Mouse (Mus musculus) urinary bladder, adult 2 months (tissue): ENCODE measurements at regions not wholly inside any gene's neighbourhood (a gene's known extent, or its start where the extent isn't known, plus 50 kb on each side); places are given as distances from the start of the nearest gene placed in this dataset.

Source experiments
- DNase-seq: peaks from one replicate; pipeline ENCODE4 v3.0.0; 2022; ENCODE audit warnings: low spot score

DNA sequence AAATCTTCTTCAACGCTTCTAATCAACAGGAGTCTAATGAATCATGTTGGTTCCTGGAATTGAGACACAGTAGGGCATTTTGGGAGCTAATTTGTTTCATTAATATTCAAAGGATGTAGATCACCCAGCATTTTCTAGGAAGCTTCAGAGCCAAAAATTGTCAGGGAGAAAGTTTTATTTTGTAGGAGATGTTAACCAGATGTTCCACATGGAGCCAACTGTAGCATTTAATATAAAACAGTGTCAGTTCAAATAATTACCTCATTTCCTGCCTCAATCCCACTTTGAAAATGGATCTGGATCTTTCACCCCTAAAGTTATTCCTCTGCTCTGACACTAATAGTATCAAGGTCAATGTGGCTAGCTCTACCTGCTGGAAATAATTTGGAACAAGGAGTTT, 389.6 kb upstream of the Lmcd1 start:
- DNase-seq = no peak

DNA sequence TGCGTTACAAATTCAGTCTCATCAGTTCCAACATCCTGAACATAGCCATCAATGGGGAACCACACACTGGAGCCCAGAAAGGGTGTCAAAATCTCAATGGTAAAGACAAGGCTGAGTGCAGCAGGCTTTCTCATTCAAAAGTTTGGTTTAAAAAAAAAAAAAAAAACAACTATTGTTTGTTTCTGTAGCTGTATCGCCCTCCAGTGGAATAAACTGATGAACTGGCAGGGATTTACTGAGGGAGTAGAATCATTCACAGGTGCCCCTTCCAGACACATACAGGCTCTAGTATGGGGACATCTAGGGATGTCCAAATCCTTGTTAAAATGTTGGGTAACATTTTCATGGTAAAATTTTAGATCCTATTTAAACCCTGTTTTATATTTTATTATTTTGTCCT, 361.6 kb upstream of the Lmcd1 start:
- no peak for DNase-seq

DNA sequence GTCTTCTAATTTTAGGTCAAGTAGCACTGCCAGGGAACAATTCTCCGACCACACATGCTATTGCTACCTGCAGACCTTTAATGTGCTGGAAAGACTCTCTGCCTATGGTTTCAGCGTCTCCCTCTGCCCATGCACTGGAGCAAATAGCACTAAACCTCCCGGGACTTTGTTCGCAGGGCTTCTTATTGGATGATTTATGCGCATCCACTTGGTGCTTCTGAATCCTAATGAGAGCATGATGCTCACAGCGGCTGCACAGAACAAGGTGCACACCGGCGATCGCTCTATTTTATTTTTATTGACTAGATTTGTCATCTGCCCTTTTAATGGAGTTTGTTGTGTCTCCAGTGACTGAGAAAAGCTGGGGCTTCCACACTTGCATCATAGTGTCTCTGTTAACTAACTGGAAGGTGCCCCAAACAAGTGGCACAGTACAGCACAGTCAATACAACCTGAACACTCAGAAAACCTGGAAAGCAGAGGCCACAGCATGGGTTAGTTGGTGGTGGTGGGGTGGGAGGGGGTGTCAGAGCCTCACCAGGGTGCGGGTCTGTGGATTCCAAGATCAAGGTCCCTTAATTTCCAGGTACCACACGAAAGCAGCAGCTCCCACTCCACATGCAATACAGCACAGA, 359.7 kb upstream of the Lmcd1 start:
- DNase-seq = no peak

DNA sequence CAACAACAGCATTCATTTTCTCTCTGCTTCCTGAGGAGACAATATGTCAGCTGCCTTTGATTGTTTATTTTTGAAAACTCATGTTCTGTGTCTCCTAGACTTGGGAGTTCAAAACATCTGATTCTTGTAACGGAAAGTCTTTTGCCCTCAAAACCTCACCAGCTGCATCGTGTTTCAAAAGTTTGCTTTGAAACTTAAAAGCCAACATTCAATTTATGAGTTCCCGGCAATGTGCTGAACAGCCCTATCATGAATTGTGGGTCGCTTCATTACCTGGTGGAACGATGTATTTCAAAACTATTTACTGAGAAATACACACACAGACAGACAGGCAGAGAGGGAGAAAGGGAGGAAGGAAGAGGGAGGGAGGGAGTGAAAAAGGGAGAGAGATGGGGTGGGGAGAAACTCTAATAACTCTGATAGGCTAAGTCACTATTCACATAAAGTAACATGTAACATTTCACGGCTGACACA, 356.3 kb upstream of the Lmcd1 start:
- DNase-seq = no peak

DNA sequence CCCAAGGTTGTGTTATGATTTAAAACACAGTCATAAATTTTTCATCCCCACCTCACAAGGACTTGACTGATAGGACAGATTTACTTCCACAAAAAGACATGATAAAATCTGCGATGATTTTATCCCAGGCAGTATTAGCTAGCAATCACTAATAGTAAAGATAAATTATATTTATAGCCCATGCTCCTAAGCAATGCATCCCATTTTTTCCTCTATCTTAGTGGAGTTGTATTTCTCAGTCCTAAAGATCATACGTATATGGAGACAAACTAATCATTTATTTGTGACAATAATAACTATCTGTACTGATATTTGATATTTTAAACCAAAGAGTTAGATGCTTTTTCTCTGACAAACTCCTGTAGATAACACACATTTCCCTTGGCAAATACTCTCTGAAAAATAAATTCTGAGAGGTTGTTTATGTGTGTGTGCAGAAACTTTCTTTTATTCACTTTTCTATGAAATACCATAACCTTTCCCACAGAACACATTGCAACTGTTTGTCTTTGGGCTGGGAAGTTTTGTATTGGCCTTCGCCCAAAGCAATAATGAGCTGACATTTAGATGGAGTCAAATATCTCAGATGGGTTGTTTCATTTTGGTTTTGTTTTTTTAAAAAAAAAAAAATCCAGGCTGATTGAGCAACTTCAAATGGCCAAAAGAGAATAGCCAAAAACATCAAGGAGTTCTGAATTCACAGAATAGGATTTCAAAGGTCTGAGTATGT, 355.5 kb upstream of the Lmcd1 start:
- no peak for DNase-seq

DNA sequence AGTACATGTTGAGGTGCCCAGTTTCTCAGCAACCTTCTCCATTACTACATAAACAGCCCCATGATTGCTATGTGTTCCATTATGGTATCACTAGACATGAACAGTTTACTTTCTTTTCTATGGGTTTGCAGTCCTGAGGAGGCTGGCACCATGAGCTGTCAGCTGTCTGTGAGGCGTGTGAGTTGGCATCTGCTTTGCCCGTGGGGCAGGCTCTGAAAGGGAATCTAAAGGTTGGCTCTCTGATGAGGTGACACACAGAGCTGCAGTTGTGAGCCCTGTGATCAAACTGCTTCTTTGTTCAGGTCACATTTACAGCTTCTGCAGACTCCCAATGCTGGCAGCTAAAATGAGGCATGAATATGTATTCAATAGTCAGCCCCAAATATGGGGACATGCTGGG, 341.0 kb upstream of the Lmcd1 start:
- no peak for DNase-seq

DNA sequence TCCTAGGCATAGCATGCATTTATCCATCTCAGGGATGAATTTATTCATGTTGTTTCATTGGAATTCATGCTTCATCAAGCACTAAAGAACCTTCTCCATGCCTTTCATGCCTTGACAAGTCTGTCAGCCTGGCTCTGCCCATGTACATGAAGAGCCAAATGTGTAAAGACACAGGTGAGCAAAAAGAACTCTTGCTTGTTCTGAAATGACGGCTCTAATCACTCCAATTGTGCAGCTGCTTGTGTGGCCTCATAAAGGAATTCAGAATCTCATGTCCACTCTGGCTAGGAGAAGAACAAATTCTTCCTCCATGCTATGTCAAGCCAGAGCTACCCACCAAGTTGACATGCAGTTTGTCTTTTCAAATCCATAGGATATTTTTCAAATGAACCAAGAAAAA, 319.2 kb upstream of the Lmcd1 start:
- no peak for DNase-seq

DNA sequence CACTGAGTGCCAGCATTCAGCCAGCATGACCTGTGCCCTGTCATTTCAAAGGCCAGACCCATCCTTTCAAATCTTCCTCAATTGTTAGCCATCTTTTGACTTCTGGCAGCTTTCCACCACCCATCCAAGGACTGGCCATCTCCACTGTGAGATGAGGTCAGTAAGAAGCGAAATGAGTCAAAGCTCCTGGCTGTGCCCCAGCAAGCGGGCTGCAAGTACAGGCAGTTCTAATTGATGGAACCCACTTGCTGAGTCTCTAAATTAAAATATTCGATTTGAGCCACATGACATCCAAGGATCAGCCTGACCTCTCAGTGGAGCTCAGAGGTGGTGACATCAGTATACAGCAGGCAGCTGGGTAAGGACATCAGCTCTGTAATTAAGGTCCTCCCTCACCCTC, 307.8 kb upstream of the Lmcd1 start:
- no peak for DNase-seq

DNA sequence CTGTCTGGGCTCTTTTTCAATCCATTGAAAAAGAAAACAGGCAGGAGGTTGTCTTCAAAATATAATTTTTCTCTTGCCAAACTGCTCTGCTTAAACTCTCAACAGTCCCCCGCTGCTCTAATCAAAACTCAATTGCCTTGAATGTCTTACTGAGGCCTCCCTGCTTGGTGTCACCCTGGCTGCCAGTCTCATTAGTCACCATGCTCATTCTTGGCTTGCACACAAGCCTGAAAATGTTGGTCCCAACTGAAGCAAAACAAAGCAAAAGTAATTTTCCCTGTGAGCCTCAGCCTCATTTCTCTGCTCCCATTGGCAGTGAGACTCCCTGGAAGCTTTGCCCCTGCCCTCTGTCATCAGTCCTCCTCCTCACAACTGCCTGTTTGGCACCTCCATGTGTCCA, 288.1 kb upstream of the Lmcd1 start:
- no peak for DNase-seq

DNA sequence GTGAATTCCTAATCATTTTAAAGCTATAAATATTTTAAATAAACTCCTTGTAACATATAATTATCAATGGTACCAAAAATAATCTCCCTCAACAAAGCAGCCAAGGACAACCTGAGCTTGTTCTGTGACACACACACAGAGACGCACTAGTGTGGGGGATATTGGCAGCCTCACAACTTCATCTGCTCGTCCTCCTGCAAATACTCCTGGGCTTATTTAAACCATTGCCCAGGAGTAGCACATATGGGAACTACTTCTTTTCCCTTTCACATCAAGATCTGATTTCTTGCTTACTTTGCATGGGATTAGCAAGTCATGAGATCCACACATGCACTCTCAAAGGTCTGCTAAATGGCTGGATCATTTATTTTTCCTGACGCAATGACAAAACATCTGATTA, 277.7 kb upstream of the Lmcd1 start:
- DNase-seq = no peak

DNA sequence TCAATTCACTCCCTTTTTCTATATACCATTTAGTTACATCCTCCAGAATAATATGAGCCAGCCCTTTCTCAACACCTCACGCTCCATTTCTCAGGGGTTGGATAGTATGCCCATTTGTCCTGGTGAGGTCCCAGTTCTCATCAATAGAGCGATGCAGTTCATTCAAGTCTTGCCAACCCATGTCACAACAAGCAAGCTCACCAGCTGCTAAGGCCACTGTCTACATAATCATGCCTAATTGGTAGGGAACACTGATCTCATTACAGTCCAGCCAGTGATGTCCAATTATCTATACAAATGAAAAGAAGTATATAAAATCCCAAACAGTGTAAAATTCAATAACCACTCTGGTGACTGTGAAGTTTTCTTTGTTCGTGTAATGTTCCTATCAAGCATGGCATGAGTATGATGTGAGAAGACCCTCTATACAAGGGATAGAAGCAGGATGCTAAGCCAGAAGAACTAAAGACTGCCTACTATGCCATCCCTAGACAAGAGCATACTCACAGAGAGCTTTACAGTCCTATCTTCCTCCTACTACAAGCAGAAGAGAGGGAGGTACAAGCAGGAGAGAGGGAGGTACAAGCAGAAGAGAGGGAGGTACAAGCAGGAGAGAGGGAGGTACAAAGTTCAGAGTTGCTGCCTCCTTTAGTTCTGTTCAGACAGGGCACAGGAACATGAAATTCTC, 269.6 kb upstream of the Lmcd1 start:
- no peak for DNase-seq

DNA sequence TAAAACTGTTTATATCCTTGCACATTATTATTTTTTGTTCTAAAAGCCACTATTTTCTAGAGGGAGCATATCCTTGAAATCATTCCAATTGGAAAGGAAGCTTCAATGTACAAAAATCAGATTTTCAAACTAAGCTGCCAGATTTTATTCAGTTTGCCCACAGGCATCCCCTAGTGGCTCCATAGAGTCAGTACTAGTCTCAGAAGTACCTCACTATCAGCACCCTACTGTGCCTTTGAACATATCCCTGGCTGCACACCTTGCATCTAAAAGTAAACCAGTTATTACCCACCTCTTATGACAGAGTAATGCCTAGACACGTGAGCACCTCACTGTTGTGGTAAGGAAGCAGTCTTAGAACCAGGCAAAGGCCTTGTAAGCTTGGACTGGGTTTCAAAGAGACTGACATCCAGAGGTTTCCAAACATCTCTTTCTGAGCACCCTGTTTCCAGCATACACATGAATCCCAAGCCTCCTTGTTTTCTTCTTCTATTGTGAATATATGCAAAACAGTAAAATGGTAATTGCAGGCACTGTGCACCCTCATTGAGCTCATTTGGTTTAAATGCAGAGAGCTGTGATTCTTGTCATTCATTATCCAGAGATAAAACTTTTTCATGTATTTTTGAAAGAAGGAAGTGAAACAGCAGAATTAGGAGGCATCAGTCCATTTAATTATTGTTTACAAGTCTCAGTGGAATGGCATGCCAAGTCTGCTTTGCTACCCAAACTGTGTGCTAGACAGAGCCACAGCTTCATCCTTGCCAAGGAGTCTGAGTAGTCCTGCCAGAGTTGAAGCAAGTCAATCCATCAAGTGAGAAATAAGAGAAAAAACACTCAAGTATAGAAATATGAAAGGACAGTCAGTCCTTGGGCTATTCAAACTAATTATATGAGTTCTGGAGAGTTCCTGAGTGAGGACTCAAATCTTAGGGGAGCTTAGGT, 247.0 kb upstream of the Lmcd1 start:
- no peak for DNase-seq

DNA sequence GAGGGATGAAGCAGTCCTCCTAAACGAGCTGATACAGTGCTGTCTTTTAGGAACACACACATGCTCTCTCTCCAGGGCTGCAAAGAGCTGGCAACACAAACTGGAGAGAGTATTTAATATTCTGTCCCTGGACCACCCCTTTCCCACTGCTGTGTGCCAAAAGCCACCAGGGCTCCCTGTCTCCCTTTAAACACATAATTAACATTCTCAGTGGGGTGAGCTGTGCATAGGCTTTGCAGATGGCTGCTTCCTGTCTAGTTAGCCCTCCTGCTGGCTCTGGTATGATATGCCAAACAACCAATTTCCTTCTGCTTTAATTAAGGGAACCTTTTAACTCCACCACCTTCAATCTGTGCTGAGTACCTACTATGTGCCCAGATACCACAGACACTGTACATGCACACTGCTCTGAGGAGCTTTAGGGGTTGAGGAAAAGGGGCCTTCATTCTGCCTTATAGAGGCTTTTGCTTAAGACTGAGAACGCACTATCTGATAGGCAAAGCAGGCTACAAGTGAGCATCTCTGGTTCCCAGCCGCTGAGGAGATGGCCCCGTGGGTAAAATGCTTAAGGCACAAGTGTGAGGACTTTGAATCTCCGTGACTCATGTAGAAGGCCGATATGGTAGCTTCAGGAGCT, 222.9 kb upstream of the Lmcd1 start:
- DNase-seq = no peak

DNA sequence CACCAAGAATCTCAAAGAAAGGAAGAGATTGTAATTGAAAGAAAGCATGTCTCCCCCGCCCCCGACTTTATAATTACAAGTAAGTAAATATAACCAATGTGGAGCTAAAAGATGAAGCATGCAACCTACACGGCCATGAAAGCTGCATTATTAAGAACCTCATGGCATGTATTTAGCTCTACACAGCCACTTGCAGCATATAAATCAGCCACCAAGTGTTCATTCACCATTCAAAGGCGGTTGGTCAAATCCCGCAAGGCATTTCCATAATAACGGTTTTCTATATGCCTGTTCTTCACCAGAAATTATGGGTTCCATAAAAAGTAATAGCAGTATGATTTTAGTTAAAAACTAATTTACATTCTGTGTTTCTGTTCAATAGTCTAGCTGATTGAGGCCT, 221.4 kb upstream of the Lmcd1 start:
- DNase-seq = no peak

DNA sequence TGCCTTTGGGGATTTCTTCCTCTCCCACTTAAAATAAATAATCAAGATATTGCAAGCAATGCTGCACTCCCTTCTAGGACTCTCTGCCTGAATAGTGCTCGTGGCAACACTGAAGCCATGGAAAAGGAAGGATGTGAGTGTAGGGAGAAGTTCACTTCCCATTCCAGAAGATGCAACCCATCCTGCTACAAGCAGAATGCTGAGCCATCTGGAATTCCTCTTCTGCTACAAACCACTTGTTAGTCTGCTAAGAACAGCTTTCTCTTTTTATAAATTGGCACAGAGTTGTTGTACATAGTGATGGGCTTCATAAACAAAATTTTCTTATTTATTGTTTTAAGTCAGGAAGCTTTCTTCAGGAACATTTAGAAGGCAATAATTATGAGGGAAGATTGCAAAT, 215.7 kb upstream of the Lmcd1 start:
- DNase-seq = no peak

DNA sequence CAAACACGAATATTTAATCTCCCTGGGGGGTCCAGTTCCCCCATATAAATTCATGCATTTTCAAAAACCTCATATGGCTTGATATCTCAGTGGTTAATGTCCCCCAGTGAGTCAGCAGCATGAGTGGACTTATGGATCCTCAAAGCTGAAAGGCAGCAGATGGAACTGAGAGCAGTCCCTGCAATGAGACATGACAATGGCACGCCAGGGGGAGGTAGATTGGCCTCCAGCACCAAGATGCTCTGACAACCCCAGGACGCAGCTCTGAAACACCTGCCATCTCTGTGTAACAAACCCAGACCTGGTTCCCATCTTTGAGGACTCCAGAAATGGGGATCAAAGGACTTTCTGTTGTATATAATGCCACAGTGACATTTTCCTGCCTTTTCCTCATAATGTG, 210.6 kb upstream of the Lmcd1 start:
- no peak for DNase-seq

DNA sequence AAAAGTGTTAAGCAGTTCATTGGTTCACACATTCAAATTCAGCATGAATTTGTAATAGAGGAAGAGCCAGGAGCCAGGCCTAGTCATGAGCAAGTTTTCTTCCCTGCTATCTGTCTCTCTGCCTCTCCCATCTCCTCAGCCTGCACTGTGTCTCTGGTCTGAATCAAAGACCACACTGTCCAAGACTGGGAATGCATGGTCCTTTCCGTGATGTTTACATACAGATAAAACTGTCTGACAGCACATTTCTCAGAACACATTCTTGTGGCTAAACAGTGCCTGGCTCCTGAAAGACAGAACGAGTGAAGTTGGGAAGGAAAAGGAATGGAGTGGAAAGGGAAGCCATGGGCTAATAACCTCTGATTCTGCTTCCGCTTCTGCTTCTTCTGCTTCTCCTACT, 183.0 kb upstream of the Lmcd1 start:
- DNase-seq = no peak

DNA sequence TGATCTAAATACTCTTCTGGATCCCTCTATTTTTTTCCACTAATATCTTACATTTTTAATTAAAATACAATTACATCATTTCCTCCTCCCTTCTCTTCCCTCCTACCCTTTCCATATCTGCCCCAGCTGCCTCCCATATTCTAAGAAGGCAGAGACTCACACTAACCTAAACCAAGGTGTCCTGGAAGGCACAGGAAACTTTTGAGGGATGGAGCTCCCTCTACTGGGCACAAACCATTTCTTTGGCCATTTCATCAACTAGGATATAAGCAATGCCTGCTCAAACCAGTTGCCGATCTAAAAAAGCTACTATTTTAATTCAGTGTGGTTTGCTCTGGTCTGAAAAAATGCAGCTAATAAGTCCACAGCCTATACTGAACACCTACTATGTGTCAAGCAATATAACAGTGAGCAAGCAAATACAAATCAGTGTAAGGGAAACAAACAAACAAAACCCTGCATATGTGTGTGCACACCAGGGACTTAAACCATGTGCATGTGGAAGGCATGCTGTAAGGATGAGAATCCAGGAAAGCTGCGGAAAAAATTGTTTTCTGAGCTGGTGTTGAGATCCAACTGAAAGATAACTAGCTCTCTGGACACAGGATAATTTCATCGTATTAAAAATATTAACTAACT, 182.3 kb upstream of the Lmcd1 start:
- DNase-seq = no peak

DNA sequence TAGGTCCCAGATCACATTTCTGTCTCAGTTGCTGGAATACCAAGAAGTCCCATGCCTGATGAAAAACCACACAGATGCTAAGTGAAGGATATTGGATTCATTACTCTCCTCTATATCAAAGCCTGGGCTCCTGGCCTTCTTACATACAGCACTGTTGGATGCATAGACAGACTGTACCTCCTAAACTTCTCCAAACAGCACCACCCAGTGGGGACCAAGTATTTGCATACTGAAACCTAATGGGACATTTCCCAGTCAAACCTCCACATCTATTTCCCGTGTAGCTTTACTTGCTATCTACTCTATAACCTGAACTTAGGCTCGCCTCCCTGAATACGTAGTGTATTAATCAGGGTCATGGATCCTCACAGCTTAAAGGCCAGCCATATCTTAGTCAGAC, 180.3 kb upstream of the Lmcd1 start:
- no peak for DNase-seq

DNA sequence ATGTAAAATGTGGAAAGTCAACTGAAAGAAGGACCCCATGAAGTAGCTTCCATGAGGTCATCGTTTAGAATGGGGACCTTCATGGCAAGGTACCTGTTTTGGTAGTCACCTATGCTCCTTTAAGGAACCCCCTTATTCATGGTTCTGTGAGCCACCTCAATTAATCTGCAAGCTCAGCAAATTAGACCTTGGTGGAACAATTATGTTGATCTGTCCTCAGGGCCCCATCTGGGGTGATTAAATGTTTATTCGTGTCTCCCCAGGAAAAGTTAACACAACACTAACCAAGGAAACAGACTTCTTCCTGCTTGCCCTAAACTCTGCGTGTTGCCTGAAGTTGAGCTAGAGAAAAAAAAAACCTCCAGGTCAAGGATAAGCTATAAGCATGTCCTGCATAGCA, 175.9 kb upstream of the Lmcd1 start:
- DNase-seq = no peak

DNA sequence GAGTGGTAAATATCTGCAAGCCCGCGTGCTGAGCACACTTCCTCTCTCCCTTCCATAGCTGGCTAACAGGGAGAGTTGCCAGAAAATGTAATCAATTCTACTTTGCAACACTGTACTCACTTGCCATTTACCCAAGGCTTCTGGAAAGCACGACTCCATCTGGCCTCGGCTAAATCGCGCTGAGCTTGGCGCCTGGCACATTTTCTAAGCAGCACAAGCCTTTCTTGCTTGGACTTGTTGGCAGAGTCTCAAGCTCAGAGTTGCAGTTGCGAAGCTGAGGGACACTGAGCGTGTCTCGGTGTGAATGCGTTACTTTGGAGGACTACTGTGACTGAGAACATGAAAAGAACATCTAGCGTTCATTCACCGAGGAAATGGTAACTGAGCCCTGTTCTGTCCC, 164.9 kb upstream of the Lmcd1 start:
- no peak for DNase-seq
